Mouse (Mus musculus) lung, embryonic 15.5 days (tissue): Measurements from ENCODE around the gene Anks1b. TPM values are rescaled to one million over a fixed set of nuclear protein-coding genes. Genes with fewer than 3 reads are reported as not detected.

Experiments
- ATAC-seq: fragments of 200-750 bp; cut with Nextera tagmentation; 2 replicates; pipeline ENCODE4 v1.8.0; 2017; ENCODE audit warnings: moderate number of reproducible peaks, borderline replicate concordance; ENCODE audit not compliant: low FRiP score, low TSS enrichment; ENCODE audit errors: extremely low read depth
- H3K27ac ChIP-seq: fragments of 300-500 bp; sonication (generic); 2 replicates; pipeline ENCODE4 v1.5.1; 2015; ENCODE audit warnings: moderate library complexity, mild to moderate bottlenecking, inconsistent platforms
- H3K27me3 ChIP-seq: fragments of 300-500 bp; sonication (generic); 2 replicates; pipeline ENCODE4 v1.6.1; 2015; ENCODE audit warnings: inconsistent platforms
- H3K36me3 ChIP-seq: fragments of 300-500 bp; sonication (generic); 2 replicates; pipeline ENCODE4 v1.6.1; 2015; ENCODE audit warnings: inconsistent platforms
- H3K4me1 ChIP-seq: fragments of 300-500 bp; sonication (generic); 2 replicates; pipeline ENCODE4 v1.6.1; 2015; ENCODE audit warnings: inconsistent platforms
- H3K4me2 ChIP-seq: fragments of 300-500 bp; sonication (generic); 2 replicates; pipeline ENCODE4 v1.6.1; 2015; ENCODE audit warnings: inconsistent platforms, mild to moderate bottlenecking, moderate library complexity
- H3K4me3 ChIP-seq: fragments of 300-500 bp; sonication (generic); 2 replicates; pipeline ENCODE4 v1.5.1; 2015; ENCODE audit warnings: mild to moderate bottlenecking, inconsistent platforms
- H3K9ac ChIP-seq: fragments of 300-500 bp; sonication (generic); 2 replicates; pipeline ENCODE4 v1.6.1; 2015; ENCODE audit warnings: inconsistent platforms
- H3K9me3 ChIP-seq: fragments of 300-500 bp; sonication (generic); 2 replicates; pipeline ENCODE4 v1.6.1; 2016; ENCODE audit warnings: inconsistent platforms
- WGBS: fragments of 180-500 bp; shearing (Covaris S2); methylation state at CpG from one replicate; pipeline ENCODE4 v1.1.7; 2015; 5-methylcytosine and 5-hydroxymethylcytosine counted together
- polyA plus RNA-seq: library from polyadenylated mRNA; unstranded; fragments of >200 nt; fragmentation: Nextera tagmentation; extraction: Ambion mirVana; gene quantifications from 2 replicates; pipeline ENCODE4 v1.2.1, GENCODE M21; 2015

Gene Anks1b
- polyA plus RNA-seq, 1 experiment from 2014 or later, result 0.47 TPM

DNA sequence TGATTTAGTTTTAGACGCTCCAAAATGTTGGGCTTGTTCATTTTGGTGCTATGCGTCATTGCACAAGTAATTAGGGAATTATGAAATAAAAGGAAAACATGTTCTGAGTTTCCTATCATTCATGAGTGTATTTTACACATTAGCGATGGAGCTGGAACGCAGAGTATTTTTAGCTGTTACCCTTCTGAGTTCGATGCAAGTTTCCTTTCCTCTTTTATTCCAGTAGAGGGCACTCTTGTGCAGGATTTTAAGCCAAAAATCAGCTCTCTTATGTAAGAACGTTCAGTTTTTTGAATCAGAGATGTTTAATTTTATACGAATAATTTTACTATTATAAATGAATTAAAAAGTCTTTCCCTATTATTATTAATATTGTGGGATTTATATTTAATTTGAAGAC is 208.3 kb downstream of the Anks1b start:
- H3K4me1 ChIP-seq, result no peaks in the 10 kb centered on the region
- H3K36me3 ChIP-seq, result no peaks in the 10 kb centered on the region
- H3K27me3 ChIP-seq, result no peaks in the 10 kb centered on the region
- H3K4me2 ChIP-seq, result no peak overlapping the region
- 19% methylated on average over 7 of the region's 7 CpGs for WGBS
- no peak overlapping the region for H3K9ac ChIP-seq
- H3K9me3 ChIP-seq, result no peaks in the 10 kb centered on the region
- no peak overlapping the region for H3K27ac ChIP-seq
- no peak for ATAC-seq
- H3K4me3 ChIP-seq, result no peak overlapping the region

DNA sequence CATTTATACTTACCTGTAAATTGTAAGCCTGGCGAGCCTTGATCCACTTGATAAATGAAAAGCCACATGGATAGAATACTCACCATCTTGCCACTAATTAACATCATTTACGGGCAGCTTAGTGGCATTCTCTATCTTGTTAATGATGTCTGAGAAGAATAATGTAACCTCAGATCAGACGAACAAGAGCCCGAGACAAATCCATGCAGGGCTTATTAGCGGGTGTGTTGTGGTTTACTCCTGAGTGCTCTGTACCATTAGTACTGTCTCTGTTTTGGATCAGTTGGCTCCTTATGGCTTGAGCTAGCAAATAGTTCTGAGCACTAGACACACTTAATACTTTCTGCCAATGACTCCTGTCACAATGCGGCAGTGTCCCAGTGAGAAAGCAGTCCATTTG is 220.6 kb downstream of the Anks1b start:
- H3K36me3 ChIP-seq, result no peaks in the 10 kb centered on the region
- 83% methylated on average over 6 of the region's 6 CpGs for WGBS
- H3K4me3 ChIP-seq, result no peak overlapping the region
- H3K27ac ChIP-seq, result no peak overlapping the region
- no peak for ATAC-seq
- H3K27me3 ChIP-seq, result no peaks in the 10 kb centered on the region
- no peaks in the 10 kb centered on the region for H3K9me3 ChIP-seq
- no peak overlapping the region for H3K4me2 ChIP-seq
- no peak overlapping the region for H3K9ac ChIP-seq
- no peaks in the 10 kb centered on the region for H3K4me1 ChIP-seq

DNA sequence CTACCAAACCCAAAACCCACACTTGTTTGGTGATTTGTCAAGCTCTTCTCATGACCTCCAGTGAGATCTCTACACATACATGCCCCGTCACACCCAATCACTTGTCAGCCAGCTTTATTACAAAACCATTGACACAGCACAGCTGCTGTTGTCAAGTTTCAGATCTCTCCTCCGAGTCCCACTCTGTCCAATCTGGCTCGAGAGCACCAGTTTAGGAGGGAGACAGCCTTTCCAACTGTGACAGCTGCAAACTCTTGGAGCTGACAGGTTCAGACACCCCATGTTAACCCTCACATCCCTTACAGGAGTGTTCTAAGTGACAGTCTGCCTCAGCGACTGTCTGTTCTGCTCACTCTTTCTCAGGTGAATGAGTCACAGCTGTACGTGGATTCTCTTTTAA is 239.4 kb downstream of the Anks1b start:
- H3K27me3 ChIP-seq, result no peaks in the 10 kb centered on the region

DNA sequence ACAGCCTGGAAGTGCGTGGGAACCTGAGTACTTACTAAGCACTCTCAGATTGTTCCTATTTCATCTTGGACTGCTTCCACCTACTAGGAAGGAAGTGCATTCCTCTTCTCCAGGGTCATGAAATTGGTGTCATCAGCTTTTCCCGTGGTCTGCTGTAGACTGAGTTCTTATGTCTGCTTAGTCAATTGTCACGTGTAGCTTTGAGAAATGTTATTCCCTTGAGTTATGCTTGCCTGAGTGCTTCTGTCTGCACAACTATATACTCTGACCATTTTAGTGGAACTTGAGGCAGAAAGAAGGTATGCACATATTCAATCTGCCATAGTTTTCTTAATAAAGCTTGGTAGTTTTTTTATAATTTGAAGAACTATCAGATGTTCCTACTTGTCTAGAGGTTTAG is 243.6 kb downstream of the Anks1b start:
- Histone ChIP-seq H3K27me3 (no peaks in the 10 kb centered on the region), H3K9me3 (no peaks in the 10 kb centered on the region), H3K4me3 (no peak overlapping the region), H3K4me2 (no peak overlapping the region), H3K4me1 (no peaks in the 10 kb centered on the region), H3K36me3 (no peaks in the 10 kb centered on the region), H3K9ac (no peak overlapping the region), H3K27ac (no peak overlapping the region)
- 72% methylated on average over 3 of the region's 3 CpGs for WGBS
- ATAC-seq, result no peak

More for the DNA sequence above, 239.4 kb downstream of the Anks1b start:
- peak; percentile 64; the same call in 1 of the 2 replicates for ATAC-seq
- Histone ChIP-seq H3K4me2 (no peak overlapping the region), H3K27ac (no peak overlapping the region), H3K36me3 (no peaks in the 10 kb centered on the region), H3K4me3 (no peak overlapping the region), H3K9ac (no peak overlapping the region), H3K4me1 (no peaks in the 10 kb centered on the region), H3K9me3 (no peaks in the 10 kb centered on the region)
- 28% methylated on average over 5 of the region's 5 CpGs for WGBS

DNA sequence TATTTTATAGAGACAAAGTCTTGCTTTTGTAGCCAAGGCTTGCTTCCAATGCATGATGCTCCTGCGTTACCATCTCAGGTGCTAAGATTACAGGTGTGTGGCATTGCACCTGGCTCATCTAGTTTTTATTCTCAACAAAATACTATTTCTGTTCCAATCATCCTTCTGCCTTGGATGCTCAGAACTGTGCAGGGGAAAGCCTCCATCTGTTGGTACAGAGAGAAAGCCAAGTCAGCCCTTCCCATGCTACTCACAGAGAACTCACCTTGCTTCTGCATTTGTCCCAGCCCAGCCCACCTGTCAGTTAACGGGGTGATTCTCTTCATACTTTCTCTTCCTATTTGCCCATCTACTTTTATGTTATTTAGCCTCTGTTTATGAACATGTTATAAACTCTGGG is 244.5 kb downstream of the Anks1b start:
- no peaks in the 10 kb centered on the region for H3K36me3 ChIP-seq
- no peak overlapping the region for H3K9ac ChIP-seq
- H3K4me2 ChIP-seq, result no peak overlapping the region
- no peaks in the 10 kb centered on the region for H3K9me3 ChIP-seq
- no peak overlapping the region for H3K27ac ChIP-seq
- no peaks in the 10 kb centered on the region for H3K27me3 ChIP-seq
- no peak overlapping the region for H3K4me3 ChIP-seq
- WGBS, result 82% methylated on average over 2 of the region's 2 CpGs
- no peaks in the 10 kb centered on the region for H3K4me1 ChIP-seq
- no peak for ATAC-seq

DNA sequence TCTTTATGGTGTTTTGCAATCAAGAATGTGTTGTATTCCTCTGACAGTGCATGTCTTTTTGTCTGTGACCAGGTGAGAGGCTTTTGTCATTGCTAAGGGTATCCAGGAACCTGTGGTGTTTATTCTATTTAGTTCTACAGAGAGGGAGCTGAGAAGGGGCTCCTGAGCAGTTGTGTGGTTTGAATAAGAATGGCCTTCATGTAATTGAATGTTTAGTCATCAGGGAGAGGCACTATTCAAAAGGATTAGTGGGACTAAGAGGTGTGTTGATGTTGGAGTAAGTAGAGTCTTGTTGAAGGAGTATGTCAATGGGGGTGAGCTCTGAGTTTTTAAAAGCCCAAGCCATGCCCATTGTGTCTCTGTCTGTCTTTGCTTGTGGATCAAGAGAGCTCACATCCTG is 264.2 kb downstream of the Anks1b start:
- Histone ChIP-seq H3K4me3 (no peak overlapping the region), H3K9me3 (no peaks in the 10 kb centered on the region), H3K36me3 (no peaks in the 10 kb centered on the region), H3K4me1 (no peaks in the 10 kb centered on the region), H3K4me2 (no peak overlapping the region), H3K27me3 (no peaks in the 10 kb centered on the region), H3K27ac (no peak overlapping the region), H3K9ac (no peak overlapping the region)
- ATAC-seq, result no peak

DNA sequence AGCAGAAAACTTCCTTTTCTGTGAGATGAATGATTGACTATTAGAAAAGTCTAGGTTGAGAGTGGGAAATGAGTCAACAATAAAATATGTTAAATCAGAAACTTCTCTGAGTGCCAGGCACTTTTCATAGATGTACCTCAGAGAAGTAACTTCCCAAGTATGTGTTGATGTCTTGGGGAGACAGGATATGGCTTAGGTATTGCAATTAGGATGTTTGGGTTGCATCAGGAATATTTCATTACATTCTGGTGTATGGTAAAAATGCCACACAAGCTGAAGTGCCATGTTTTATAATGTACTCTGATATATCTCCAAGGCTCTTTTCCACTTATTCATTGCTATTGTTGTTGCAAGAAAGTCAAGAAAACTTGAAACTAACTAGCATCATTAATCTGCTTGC is 267.6 kb downstream of the Anks1b start:
- ATAC-seq, result no peak
- Histone ChIP-seq H3K27ac (no peak overlapping the region), H3K9me3 (no peaks in the 10 kb centered on the region), H3K36me3 (no peaks in the 10 kb centered on the region), H3K9ac (no peak overlapping the region), H3K4me2 (no peak overlapping the region), H3K27me3 (no peaks in the 10 kb centered on the region), H3K4me3 (no peak overlapping the region), H3K4me1 (no peaks in the 10 kb centered on the region)

DNA sequence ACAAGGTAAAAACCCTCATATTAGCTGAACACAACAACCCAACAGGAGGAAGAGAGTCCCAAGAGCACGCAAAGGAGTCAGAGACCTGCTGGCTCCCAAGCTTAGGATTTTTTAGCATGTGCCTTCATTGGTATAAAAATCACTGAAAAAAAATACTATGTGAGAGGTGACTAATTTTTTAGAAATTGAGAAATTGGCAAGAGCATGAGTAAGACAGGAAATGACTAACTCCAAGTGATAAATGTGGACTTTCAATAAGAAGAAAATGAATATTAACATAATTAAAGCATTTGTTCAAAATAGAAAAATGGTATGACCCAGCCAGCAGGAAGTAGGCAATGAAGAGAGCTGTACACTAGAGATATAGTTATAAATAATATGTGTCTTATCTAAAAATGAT is 271.1 kb downstream of the Anks1b start:
- H3K27ac ChIP-seq, result no peak overlapping the region
- WGBS, result 80% methylated on average over 1 of the region's 1 CpGs

DNA sequence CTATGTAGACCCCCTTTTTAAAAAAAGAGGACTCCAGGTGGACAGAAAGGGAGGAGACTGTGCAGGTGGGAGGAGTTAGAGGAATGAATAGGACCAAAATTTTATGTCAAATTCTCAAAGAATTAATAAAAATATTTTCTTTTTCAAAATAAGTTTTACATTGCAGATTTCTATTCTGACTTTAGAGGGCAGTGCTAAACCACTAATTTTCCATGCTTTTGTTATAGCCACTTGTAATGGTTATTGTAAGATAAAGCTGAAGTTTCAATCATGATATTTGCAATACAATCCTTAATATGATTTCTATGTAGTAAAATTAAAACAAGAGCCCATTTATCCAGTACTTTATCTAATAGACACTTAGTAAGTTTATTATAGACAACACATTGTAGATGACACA is 278.2 kb downstream of the Anks1b start:
- H3K27ac ChIP-seq, result no peak overlapping the region
- no peak for ATAC-seq
- H3K27me3 ChIP-seq, result no peaks in the 10 kb centered on the region
- no peak overlapping the region for H3K4me3 ChIP-seq
- H3K4me2 ChIP-seq, result no peak overlapping the region
- H3K36me3 ChIP-seq, result no peaks in the 10 kb centered on the region
- H3K4me1 ChIP-seq, result no peaks in the 10 kb centered on the region
- no peaks in the 10 kb centered on the region for H3K9me3 ChIP-seq
- H3K9ac ChIP-seq, result no peak overlapping the region

More for the DNA sequence above, 271.1 kb downstream of the Anks1b start:
- H3K27me3 ChIP-seq, result no peaks in the 10 kb centered on the region
- H3K4me2 ChIP-seq, result no peak overlapping the region
- no peak overlapping the region for H3K4me3 ChIP-seq
- no peaks in the 10 kb centered on the region for H3K36me3 ChIP-seq
- H3K9me3 ChIP-seq, result no peaks in the 10 kb centered on the region
- no peaks in the 10 kb centered on the region for H3K4me1 ChIP-seq
- no peak for ATAC-seq
- no peak overlapping the region for H3K9ac ChIP-seq

DNA sequence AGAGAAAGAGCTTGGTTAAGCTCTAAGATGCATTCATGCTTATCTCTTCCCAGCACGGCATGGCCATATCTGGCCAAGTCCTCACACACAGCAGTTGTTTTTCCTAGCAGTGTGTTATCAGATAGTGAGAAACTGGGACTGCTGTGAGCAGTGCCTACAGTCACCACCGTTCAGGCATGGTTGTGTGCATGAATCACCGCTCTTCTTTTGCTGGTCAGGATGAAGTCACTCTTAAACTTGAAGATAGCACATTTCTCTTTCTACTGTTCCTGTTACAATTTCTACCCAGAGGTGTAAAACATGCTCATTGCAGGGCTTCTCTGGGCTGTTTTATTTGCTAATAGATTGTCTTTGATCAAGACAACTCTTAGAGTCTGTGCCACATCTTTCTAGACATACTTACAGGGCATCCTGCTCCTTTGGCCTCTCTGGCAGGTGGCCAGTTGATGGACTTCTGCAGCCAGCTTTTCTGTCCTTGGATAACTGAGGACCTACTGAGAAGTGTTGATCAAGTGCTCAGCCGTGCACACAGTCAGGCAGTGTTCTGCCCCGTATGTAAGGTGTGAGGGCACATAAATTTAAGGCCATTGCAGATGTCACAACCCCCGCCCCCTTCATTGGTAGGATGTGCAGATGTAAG is 296.8 kb downstream of the Anks1b start:
- 54% methylated on average over 6 of the region's 6 CpGs for WGBS
- Histone ChIP-seq H3K4me2 (no peak overlapping the region), H3K9ac (no peak overlapping the region), H3K4me3 (no peak overlapping the region), H3K4me1 (no peaks in the 10 kb centered on the region), H3K36me3 (no peaks in the 10 kb centered on the region), H3K27ac (no peak overlapping the region), H3K9me3 (no peaks in the 10 kb centered on the region), H3K27me3 (no peaks in the 10 kb centered on the region)
- no peak for ATAC-seq

DNA sequence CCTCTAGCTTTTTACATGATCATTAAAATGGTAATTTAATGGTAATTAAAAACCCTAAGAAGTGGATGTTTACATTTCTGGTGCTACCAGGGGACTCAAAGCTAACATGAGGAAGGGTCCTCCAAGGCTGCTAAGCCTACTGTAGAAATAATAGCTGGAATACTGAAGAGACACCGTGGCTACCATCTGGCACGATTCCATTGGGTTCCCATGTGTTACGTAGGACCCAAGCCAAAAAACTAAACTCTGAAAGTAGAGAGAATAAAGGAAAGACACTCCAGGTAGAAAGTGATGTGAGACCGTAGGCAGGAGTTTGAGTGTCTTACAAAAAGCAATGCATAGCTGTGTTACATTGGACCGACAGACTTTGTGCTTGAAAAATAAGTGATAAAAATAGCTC is 317.1 kb downstream of the Anks1b start:
- no peaks in the 10 kb centered on the region for H3K9me3 ChIP-seq
- no peaks in the 10 kb centered on the region for H3K4me1 ChIP-seq
- H3K4me3 ChIP-seq, result no peak overlapping the region
- H3K27me3 ChIP-seq, result no peaks in the 10 kb centered on the region
- no peak overlapping the region for H3K9ac ChIP-seq
- no peak overlapping the region for H3K27ac ChIP-seq
- ATAC-seq, result no peak
- H3K4me2 ChIP-seq, result no peak overlapping the region
- WGBS, result 67% methylated on average over 5 of the region's 5 CpGs
- no peaks in the 10 kb centered on the region for H3K36me3 ChIP-seq

DNA sequence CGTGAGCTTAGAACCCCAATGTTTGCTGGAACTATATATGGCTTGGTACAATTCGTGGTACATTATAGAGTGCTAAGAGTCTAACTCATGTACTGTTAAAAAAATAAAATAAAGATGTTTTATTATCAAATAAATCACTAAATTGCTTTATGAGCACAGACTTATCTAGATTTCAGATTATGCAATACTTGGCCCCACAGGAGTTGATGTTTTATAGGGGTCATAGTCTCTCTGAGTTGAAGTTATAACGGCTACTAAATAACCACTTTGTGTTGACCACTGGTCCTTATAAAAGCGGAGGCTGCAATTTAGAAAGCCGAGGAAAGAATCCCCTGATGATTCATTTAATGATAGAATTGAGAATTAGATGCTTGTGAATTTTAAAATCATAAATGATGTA is 323.6 kb downstream of the Anks1b start:
- no peaks in the 10 kb centered on the region for H3K36me3 ChIP-seq
- no peak overlapping the region for H3K4me2 ChIP-seq
- 81% methylated on average over 5 of the region's 5 CpGs for WGBS
- H3K9ac ChIP-seq, result no peak overlapping the region
- no peak overlapping the region for H3K4me3 ChIP-seq
- H3K9me3 ChIP-seq, result no peaks in the 10 kb centered on the region
- H3K27ac ChIP-seq, result no peak overlapping the region
- H3K27me3 ChIP-seq, result no peaks in the 10 kb centered on the region
- ATAC-seq, result no peak
- H3K4me1 ChIP-seq, result no peaks in the 10 kb centered on the region

DNA sequence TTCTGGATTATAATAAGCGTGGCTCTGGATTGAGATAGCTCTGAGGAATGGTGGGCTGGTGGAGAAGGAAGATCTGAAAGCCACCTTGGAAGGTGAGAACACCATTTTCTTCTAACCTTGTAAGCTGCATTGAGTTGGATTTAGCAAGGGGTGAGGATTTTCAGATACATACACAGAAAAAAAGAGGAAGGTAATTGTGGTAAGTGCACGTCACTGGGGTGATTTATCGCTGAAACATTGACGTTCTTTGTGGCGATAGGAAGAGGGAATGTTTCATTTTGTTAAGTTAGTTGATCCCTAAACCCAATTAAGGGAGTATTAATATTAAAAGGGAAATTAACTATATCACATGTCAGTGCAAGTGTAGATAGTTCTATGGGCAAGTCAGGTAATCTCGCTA is 336.7 kb downstream of the Anks1b start:
- 85% methylated on average over 6 of the region's 6 CpGs for WGBS
- no peaks in the 10 kb centered on the region for H3K36me3 ChIP-seq
- no peaks in the 10 kb centered on the region for H3K27me3 ChIP-seq
- no peak overlapping the region for H3K4me2 ChIP-seq
- no peak overlapping the region for H3K4me3 ChIP-seq
- H3K4me1 ChIP-seq, result no peaks in the 10 kb centered on the region
- no peak overlapping the region for H3K9ac ChIP-seq
- H3K27ac ChIP-seq, result no peak overlapping the region
- ATAC-seq, result no peak
- H3K9me3 ChIP-seq, result no peaks in the 10 kb centered on the region
